Mouse (Mus musculus): ENCODE measurements around the gene Stambpl1.

Gene Stambpl1

DNA sequence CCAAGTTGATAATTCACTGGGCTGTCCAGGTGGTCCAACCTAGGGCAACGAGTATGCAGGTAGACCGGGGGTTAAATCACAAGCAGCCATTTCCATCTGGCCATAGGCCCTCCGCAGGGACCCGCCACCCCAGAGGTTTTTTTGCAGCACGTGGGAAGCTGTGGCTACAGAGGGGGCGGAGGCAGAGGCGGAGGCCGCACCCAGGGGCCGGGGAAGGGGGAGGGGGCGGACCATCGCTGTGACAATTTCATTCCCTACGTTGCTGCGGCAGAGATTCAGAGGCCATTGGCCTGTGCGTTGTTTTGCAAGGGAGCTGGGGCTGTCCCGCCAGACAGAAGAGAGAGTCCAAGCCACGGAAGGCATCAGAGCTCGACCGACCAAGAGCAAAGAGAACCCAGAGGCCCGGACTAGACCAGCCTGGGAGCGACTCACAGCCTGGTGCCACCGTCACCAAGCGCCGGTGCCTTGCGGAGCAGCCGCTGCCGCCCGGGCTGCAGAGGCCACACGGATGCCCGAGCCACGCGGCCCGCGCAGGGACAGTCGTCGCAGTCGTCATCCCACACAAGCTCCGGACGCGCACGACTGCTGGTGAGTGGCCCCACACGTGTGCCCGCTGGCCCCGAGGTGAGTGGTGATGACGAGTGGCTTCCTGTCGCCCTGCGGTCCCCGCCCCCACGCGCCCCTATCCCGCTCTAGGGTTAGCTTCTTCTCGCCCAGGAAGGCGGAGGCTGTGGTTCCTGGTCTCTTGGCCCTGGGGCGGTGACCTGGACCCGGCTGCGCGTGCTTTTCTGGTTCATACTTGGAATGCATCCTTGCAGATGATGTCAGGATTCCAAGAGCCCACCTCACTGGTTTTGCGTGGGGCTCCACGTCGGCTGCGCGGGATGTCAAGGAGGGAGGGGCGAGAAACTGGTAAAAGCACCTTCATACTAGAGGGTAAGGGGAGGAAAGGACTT is at the start of gene Stambpl1:
Gene Stambpl1, plus strand, starts transcription at position 222 of the 956 bp plus-strand sequence.
- peak; percentile 19 for DNase-seq (ENCODE audit: low spot score)

DNA sequence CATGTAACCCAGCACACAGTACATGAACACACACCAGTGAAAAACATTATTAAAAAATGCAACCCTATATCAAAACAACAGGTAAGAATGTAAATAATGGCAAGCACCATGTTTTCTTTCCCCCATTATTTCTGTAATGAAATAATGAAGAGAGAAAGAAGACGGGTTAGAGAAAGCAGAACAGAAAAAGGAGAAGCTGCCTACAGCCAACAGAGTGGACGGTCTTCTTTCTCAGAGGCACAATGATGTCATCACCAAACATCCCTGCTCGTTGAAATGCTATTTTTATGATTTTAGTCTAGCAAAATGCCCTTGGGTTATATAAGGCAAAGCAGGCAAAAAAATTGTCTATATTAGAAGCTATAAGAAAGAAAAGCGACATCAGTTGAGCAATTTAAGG is 43.6 kb upstream of the Stambpl1 start:
- no peak for DNase-seq (ENCODE audit: low spot score)

DNA sequence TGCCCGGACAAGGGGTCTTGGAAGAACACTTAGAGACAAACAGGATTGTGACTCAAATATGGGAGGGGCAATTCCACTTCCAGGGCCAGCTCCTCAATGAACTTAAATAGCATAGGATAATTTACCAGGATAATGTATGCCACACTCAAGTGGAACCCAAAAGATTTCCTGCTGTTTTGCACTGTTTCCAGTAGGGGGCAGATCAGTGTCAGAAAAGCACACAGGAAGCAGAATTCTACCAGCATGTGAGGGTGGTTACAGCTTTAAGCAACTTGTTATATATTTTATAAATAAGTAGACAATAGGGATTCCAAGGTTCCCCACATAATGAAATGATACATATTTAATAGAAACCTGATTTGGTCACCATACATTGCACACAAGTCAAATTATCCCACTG is 40.1 kb upstream of the Stambpl1 start:
- DNase-seq (ENCODE audit: low spot score) = no peak

DNA sequence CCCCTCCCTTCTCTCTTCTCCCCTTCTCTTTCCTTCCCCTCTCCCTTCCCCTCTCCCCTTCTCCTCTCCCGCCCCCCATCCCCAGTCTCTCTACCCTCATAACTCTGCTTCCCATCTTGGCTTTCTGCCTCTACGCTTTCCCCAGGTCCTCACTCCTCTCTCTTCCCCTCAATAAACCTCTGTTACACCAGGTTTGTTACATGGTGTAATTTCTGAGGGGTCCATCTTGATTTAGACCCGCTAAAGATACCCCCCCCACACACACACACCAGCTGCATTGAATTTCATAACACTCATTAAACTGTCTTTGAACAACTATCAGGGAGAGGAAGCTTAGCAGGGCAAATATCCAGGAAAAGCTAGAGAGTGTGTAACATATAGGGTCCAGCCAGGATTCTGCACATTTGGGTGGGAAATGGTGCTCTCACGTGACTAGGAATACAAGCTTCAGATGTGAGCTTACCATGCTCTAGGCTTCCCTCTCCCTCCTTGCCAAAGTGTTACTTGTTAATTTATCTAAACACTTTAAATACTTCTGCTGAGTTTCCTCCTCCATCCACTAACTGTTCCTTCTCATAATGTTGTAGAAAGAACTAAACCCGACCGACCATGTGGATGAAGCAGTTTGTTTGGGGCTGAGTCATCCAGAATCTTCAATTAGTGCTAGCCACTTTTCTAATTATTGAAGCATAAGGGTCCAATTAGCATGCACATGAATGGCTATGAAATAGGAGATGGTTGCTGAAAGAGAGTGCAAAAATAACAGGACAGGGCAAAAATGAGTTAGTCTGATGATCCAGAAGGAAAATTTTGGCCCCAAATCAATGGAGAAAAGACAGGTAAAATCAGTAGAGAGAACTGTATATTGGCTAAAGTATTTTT is 38.5 kb upstream of the Stambpl1 start:
- DNase-seq (ENCODE audit: low spot score) = no peak

DNA sequence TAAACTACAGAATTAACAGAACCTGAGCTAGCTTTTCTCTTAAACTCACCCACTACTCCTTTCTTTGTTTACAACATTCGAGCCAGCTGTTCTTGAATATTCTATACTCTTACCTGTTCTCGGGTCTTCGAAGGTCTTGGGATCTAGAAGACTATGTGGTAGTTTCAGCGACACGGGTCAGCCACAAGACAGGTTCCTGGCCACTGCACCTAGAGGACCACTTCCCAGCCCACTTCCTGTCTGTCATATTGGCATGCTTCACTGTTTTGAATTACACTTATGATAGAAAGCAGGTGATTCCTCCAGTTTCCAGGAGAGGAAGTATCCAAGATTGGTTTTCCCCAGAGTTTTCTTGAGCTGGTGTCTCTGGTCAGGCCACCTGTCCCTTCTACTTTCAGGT is 29.3 kb upstream of the Stambpl1 start:
- DNase-seq (ENCODE audit: low spot score) = no peak

DNA sequence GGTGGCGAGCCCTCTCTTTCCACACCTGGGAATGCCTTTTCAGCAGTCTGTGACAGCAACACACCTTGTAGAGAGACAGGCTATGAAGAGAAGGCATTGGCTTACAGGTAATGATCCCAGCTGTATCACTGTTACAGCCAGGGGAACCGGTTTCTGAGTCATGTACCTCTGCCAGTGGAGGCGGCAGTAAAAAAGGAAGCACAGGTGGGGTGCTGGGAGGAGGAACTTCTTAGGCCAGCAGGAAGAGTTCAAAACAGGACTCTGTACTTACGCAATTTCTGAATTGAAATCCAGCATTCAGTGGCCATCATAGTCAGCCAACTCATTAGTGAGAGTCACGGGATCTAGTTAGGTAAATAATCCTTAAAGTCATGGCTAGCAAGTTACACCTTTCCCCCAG is 26.1 kb upstream of the Stambpl1 start, which contains the start of gene Ankrd22:
Gene Ankrd22, minus strand, starts transcription at position 163 of the 400 bp plus-strand sequence.
- DNase-seq (ENCODE audit: low spot score) = no peak

DNA sequence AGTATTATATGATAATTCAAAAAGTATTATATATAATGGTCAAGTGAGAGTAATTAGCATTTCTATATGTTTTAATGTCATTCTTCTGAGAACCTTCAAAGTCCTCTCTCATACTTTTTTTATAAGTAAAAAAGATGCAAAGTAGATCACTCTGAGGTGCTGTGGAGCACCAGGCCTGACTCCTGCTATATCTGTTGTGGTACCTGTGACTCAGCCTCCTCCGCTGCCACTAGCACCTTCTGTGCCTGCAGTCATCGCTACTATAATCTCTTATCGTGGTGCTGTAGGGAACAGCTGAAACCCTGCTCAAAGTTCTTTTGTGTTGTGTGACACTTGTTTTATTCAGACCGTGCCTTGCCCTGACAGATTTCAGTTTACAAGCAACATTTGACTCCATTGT is 25.6 kb upstream of the Stambpl1 start:
- no peak for DNase-seq (ENCODE audit: low spot score)

DNA sequence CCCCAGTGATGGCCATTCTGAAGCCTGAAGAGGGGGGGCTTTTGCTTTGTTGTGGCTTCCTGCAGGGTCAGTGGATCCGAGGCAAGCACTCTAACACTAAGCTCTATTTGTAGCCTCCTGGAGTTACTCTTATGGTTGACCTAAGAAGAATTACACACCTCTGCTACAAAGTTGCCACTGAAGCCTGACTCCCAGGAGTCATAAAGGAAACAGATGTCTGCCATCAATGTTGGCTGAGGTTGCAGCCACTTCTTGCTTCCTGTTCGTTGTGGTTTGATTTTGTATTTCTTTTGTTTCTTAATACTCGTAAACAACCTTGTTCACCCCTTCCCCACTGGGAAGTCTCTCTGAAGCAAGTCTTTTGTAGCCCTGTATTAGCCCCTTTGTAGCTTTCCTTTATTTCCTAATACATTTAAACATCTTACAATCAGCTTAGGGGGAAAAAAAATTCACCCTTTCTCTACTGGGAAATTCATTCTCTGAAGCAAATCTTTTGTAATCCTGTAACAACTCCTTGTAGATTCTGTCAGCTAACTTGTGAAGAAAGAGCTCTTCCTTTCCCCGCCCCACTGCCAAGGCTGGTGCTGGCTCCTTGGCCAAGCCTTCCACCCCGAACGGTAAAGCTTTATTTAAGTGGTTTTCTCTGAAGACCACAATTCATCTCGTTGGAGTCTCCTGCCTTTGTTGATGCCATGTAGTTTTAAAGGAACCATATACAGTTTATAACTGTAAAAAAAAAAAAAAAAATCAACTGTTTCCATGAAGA is 23.9 kb upstream of the Stambpl1 start:
- DNase-seq (ENCODE audit: low spot score) = no peak

DNA sequence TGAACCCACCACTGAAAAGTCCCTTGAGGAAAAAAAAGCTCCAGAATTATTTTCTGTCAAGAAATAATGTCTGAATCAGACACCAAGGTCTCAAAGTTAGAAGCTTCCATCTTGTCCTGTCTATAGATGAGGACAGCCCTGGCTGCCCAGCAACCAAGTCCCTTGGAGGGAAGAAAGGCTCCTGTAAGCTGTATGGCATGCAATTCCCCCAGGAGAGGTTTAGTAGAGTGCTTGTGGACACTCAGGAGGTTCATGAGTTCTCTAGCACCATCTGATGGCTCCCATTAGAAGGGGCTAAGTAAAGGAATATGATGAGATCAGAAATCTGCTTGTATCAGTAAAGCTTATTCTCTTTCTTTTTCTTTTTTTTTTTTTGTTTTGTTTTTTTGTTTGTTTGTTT is 22.9 kb upstream of the Stambpl1 start:
- no peak for DNase-seq (ENCODE audit: low spot score)

DNA sequence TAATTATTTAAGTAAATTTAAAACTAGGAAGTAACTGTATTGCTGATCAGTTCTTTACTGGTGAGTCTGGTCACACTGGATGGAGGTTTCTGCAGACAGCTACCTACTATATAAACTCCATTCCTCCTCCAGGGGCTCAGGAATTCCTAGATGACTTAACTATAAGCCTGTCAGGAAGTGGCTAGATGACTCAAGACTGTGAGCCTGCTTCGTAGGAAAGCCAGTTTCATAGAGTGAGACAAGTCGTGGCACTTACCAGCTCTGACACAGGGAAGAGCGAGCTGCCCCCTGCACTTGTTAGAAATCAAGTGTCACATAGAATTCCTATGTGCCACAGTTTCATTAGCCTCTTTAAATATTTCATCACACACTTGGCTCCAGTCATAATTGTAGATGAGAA is 20.9 kb upstream of the Stambpl1 start:
- no peak for DNase-seq (ENCODE audit: low spot score)

DNA sequence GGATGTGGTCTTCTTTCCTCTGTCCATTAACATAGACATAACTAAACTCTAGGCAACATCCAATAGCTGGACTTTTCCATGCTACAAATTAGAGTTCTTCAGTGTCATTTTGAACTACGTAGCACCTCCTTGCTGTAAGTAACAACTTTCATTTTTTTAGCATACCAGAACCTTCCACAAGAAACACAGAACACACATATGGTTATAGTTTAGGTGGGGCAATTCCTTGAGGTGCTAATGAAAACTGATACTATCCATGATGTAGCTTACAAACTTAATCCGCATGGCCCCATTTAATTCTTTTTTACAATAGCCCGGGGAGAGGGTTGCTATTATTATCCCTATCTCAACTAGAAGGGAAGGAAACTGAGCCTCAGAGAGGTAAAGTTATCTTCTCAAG is 18.0 kb upstream of the Stambpl1 start:
- no peak for DNase-seq (ENCODE audit: low spot score)

DNA sequence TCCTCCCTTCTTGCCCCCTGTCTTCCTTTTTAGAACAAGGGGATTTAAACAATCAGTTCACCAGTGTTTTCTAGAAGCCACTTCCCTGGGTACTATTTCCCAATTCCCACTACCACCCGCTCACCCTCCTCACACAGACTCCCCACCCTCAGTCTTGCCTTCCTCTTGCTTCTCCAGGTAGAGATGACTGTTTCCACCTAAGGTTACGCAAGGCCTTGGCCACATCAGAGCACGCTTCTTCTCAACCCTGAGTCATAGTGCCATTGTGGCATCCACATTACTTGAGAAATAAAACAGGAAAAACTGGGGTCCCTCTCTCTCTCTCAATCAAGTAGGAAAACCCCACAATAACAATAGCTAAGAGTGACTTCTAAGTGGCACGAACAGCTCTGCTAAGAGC is 12.9 kb upstream of the Stambpl1 start:
- no peak for DNase-seq (ENCODE audit: low spot score)

DNA sequence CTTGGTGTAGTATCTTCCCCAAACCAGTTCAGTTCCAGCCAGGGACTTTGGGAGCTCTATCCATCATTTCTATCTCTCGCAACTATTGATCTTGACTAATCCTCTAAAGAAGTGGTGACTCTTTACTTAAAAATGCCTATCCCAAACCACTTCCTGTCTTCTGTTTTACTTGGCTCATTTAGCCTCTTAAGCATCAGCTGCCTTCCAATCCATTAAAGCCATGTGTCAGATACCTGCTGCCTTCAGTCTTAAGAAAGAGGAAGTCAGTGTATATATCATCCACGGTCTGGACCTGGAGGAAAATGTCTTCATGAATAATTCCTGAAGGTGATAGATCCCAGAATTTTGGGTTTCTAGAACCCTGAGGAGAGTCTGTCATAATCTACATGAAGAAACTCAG is 11.7 kb upstream of the Stambpl1 start:
- DNase-seq (ENCODE audit: low spot score) = no peak

DNA sequence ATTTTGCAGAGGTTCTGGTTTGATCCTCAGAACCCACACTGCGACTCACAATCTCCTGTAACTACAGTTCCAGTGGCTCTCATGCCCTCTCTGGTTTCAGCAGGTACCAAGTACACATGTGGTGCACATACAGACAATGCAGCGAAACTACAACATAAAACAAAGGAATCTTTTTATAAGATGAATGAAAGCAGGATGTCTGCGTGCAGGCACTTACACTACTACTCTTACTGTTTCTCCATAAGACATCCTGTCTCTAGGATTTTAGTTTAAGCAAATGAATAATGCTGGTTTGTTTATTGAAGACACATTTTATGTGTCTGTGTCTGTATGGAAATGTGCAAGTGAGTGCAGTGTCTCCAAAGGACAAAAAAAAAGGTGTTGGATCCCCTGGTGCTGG is 10.8 kb upstream of the Stambpl1 start:
- DNase-seq (ENCODE audit: low spot score) = no peak

DNA sequence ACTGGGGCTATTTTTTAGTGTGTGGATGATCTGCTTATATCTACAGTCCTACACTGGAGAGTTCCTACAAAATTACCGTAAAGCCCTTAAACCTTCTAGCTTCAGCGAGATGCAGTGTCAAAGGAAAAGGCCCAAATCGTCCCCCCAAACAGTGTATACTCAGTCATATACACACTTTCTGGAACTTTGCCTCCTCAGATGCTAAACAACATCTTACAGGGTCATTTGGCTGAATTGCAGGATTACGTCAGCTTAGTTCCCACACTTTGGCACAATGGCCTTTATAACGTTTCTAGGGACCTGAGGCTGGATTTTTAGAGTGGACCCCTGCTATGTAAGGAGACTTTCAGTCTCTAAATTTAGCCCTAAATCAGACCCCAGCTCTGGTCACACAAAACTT is 9.5 kb upstream of the Stambpl1 start:
- no peak for DNase-seq (ENCODE audit: low spot score)

DNA sequence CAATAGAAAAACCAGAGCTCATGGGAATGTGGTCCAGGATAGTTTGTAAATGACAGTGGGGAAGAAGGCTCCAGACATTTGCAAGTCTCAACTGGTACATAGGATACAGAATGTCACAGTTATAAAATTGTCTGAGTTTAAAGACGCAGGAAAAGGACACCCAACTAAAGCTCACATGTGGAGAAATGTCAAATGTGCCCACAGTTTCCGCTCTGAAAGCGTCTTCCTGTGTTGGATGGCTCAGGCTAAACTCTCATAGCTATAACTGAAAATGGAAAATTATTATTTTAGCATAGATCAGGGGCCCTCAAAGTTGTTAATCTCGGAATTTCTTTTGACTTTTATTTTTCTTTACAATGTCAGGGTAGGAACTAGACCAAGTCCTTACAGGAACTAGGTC is 5.2 kb upstream of the Stambpl1 start:
- no peak for DNase-seq (ENCODE audit: low spot score)

DNA sequence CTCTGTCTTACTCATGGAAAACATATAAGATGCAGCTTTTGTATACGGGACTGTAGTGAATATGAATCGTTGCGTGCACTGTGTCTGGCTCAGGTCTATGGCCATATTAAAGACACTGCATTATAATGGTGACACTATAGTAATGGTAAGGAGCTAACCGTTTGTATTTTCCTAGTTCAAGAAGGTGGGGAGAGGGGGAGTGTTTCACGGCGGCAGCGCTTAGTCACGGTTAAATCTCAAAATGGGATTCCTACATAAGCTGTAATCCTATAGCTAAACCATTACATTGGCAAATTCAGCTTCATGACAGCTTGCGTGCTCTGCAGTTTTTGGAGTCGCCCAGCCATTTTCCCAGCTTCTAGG is 403 bp upstream of the Stambpl1 start:
- no peak for DNase-seq (ENCODE audit: low spot score)

DNA sequence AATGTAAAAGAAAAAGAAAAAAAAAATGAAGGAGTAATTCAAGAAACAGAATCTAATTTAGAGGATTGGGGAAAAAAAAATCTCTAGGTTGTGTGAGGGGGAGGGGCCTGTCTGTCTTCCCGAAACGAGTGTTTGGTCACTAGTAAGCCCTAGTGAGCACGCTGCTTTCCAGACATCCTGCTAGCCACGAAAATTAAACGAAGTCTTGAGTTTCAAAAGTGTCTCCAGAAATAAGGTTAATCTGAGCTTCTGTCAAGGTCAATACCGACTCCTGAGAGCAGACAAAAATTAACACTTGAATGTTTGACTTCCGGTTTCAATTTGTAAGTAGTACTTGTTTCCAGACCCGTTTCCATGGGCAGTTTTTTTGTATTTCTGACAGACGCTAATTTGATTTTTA is 1.1 kb downstream of the Stambpl1 start:
- DNase-seq (ENCODE audit: low spot score) = peak; percentile 16

DNA sequence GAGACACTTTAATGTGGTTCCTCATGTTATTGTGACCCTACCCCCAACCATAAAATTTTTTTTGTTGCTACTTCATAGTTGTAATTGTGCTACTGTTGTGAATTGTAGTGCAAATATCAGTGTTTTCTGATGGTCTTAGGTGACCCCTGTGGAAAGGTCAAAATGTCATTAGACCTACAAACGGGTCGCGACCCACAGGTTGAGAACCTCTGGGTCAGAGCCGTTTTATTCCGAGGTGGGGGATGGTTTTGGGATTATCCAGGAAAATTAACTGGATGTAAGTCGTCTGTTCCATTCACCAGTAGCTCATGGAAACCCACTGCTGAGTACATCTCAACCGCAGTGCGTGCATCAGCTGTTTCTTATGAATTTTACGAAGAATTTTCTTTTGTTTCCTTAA is 1.7 kb downstream of the Stambpl1 start:
- no peak for DNase-seq (ENCODE audit: low spot score)

DNA sequence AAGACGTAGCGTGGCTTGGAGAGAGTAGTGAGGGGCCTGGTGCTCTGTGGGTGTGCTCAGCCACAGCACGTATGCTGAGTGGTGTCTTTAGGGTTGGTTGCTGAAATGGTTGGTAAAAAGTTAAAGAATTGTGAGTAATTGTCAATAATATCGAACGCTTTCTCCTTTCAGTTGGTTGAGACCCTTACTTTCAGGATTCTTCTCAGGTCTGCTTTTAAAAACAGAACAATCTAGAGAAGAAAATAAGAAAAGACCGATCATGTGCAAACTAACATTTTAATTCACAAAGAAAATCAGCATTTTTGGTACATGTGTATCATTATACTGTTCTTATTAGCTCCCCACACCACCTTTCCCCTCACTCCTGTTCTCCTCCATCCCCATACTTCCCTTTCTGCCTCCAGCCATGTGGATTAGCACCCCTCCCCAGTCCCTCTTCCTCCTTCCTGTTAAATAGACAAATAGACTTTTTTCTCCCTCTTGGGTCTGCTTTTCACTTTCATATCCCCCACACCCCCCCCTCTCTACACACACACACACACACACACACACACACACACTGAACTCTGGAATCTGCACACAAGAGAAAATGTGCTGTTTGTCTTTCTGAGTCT is 2.2 kb downstream of the Stambpl1 start:
- no peak for DNase-seq (ENCODE audit: low spot score)

DNA sequence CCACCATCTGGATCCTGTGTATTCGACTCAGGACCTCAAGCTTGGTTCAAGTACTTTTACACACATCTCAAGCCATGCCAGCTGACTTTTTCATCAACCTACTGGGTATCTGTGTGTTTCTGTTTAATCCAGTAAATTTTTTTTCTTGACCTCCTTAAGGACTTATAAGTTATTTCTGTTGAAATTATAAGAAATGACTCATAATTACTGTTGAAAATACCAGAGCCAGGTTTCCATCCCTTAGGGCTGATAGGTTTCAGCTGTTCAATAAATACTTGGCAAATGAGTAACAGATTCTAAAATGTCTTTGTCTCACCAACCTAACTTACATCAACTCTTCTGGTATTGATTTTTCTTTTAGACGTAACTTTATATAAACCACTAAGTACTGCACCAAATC is 3.0 kb downstream of the Stambpl1 start:
- no peak for DNase-seq (ENCODE audit: low spot score)

DNA sequence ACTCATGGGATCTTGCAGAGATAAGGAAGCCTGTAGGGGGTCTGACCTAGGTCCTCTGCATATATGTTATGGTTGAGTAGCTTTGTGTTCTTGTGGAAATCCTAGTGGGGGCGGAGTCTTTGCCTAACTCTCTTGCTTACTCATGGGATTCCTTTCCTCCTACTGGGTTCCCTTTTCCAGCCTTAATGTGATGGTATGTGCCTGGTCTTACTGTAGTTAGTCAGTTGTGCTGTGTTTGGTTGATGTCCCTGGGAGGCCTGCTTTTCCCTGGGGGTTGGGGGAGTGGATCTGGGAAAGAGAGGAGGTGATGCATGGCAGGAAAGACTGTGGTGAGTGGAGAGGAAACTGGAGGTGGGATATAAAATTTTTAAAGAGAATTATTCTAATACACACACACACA is 6.0 kb downstream of the Stambpl1 start:
- no peak for DNase-seq (ENCODE audit: low spot score)

Data from c-Kit-positive CD71-positive TER-119-positive erythroid progenitor cells, embryonic 14.5 days (primary cell).